Mouse (Mus musculus) CH12.LX (cell line): ENCODE results near the gene Padi6. TPM values are rescaled to one million over a fixed set of nuclear protein-coding genes. Genes with fewer than 3 reads are reported as not detected.

Experiments used
- DNase-seq: peaks from one replicate; pipeline ENCODE4 v3.0.0-alpha.2; 2013; ENCODE audit errors: extremely low read depth
- H3K27ac ChIP-seq: 2 replicates; pipeline ENCODE4 v1.5.1; 2012; ENCODE audit warnings: low read depth, mild to moderate bottlenecking, control low read depth, moderate library complexity; ENCODE audit not compliant: insufficient read depth
- H3K27me3 ChIP-seq: replicated peaks from 2 replicates; pipeline ENCODE3; 2012; ENCODE audit warnings: inconsistent platforms
- H3K36me3 ChIP-seq, 2 experiments: replicated peaks in 1 of 2; 2 replicates each; pipeline versions ENCODE3 to v1.6.1; 2012; ENCODE audit warnings: inconsistent platforms in 1 of 2, low read length in 1 of 2, mild to moderate bottlenecking in 1 of 2, mixed read lengths in 1 of 2, moderate library complexity in 1 of 2; ENCODE audit not compliant: control insufficient read depth in 1 of 2, insufficient read depth in 1 of 2
- H3K4me1 ChIP-seq, 2 experiments: 2 replicates each; pipeline ENCODE4 v1.6.1; 2012; ENCODE audit warnings: inconsistent platforms in 1 of 2, moderate library complexity in 1 of 2; ENCODE audit not compliant: insufficient read depth in 2 of 2, control insufficient read depth in 1 of 2
- H3K4me2 ChIP-seq: 2 replicates; pipeline ENCODE4 v1.6.1; 2012; ENCODE audit warnings: low read depth, mild to moderate bottlenecking, control low read depth; ENCODE audit not compliant: poor library complexity, insufficient read depth, severe bottlenecking
- H3K4me3 ChIP-seq, 3 experiments: fragments of 150-350 bp in 1 of 3; sonication (generic) in 1 of 3; replicated peaks in 1 of 3; 2 replicates each; pipeline versions ENCODE3 to v1.5.1; 2011 to 2012; ENCODE audit warnings: low read depth in 2 of 3, low read length in 2 of 3, mild to moderate bottlenecking in 2 of 3, moderate library complexity in 2 of 3, control low read depth in 1 of 3, improper control_type of control experiment in 1 of 3, inconsistent platforms in 1 of 3, mixed read lengths in 1 of 3; ENCODE audit not compliant: poor library complexity in 1 of 3
- H3K79me2 ChIP-seq: replicated peaks from 2 replicates; pipeline ENCODE4 v1.6.1; 2012; ENCODE audit warnings: mild to moderate bottlenecking, moderate library complexity; ENCODE audit not compliant: control insufficient read depth, poor library complexity, insufficient read depth, severe bottlenecking; ENCODE audit errors: extremely low read depth
- H3K9ac ChIP-seq: 2 replicates; pipeline ENCODE4 v1.6.1; 2012; ENCODE audit warnings: low read depth, mild to moderate bottlenecking, control low read depth, moderate library complexity; ENCODE audit not compliant: insufficient read depth
- H3K9me3 ChIP-seq: replicated peaks from 2 replicates; pipeline ENCODE3; 2012; ENCODE audit warnings: low read length, inconsistent platforms, mixed read lengths
- BHLHE40 ChIP-seq: IDR thresholded peaks from 2 replicates; pipeline ENCODE4 v1.6.1; 2011; ENCODE audit warnings: mild to moderate bottlenecking, low read depth, low read length, improper control_type of control experiment
- CHD2 ChIP-seq: IDR thresholded peaks from 2 replicates; pipeline ENCODE4 v1.6.1; 2011; ENCODE audit warnings: low read length, improper control_type of control experiment
- EP300 ChIP-seq: IDR thresholded peaks from 2 replicates; pipeline ENCODE4 v1.6.1; 2011; ENCODE audit warnings: low read length, improper control_type of control experiment
- ETS1 ChIP-seq: conservative IDR thresholded peaks from 2 replicates; pipeline ENCODE4 v1.6.1; 2012; ENCODE audit warnings: low read depth, mild to moderate bottlenecking, inconsistent platforms, low read length, improper control_type of control experiment, moderate library complexity
- IRF4 ChIP-seq: IDR thresholded peaks from 2 replicates; pipeline ENCODE4 v1.6.1; 2014; ENCODE audit warnings: low read depth, mild to moderate bottlenecking, inconsistent platforms, low read length, improper control_type of control experiment
- JUND ChIP-seq: conservative IDR thresholded peaks from 2 replicates; pipeline ENCODE4 v1.6.1; 2011; ENCODE audit warnings: low read depth, low read length, improper control_type of control experiment
- MAX ChIP-seq: IDR thresholded peaks from 2 replicates; pipeline ENCODE4 v1.6.1; 2011; ENCODE audit warnings: low read length, improper control_type of control experiment
- MAZ ChIP-seq: IDR thresholded peaks from 2 replicates; pipeline ENCODE4 v1.6.1; 2012; ENCODE audit warnings: low read depth, mild to moderate bottlenecking, inconsistent platforms, low read length, improper control_type of control experiment, moderate library complexity
- MEF2A ChIP-seq: IDR thresholded peaks from 2 replicates; pipeline ENCODE4 v1.6.1; 2014; ENCODE audit warnings: low read depth, mild to moderate bottlenecking, inconsistent platforms, low read length, improper control_type of control experiment, borderline replicate concordance
- MXI1 ChIP-seq: IDR thresholded peaks from 2 replicates; pipeline ENCODE4 v1.6.1; 2011; ENCODE audit warnings: mild to moderate bottlenecking, low read depth, low read length, improper control_type of control experiment
- NELFE ChIP-seq: IDR thresholded peaks from 2 replicates; pipeline ENCODE4 v1.6.1; 2011; ENCODE audit warnings: low read depth, low read length, improper control_type of control experiment
- POLR2A ChIP-seq: IDR thresholded peaks from 2 replicates; pipeline ENCODE4 v1.6.1; 2011; ENCODE audit warnings: low read depth, mild to moderate bottlenecking, improper control_type of control experiment, low read length
- POLR2AphosphoS2 ChIP-seq: IDR thresholded peaks from 2 replicates; pipeline ENCODE4 v1.6.1; 2011; ENCODE audit warnings: low read depth, low read length, improper control_type of control experiment
- RAD21 ChIP-seq: IDR thresholded peaks from 2 replicates; pipeline ENCODE4 v1.6.1; 2011; ENCODE audit warnings: low read depth, mild to moderate bottlenecking, low read length, improper control_type of control experiment, moderate library complexity
- RCOR1 ChIP-seq: conservative IDR thresholded peaks from 2 replicates; pipeline ENCODE4 v1.6.1; 2012; ENCODE audit warnings: low read depth, mild to moderate bottlenecking, inconsistent platforms, low read length, improper control_type of control experiment
- TBP ChIP-seq: conservative IDR thresholded peaks from 2 replicates; pipeline ENCODE4 v1.6.1; 2011; ENCODE audit warnings: low read depth, low read length, improper control_type of control experiment
- TCF12 ChIP-seq: IDR thresholded peaks from 2 replicates; pipeline ENCODE4 v1.6.1; 2014; ENCODE audit warnings: low read depth, mild to moderate bottlenecking, inconsistent platforms, low read length, improper control_type of control experiment
- ZKSCAN1 ChIP-seq: IDR thresholded peaks from 2 replicates; pipeline ENCODE4 v1.6.1; 2012; ENCODE audit warnings: low read depth, inconsistent platforms, low read length, improper control_type of control experiment, borderline replicate concordance
- ZMIZ1 ChIP-seq: IDR thresholded peaks from 2 replicates; pipeline ENCODE4 v1.6.1; 2012; ENCODE audit warnings: low read depth, mild to moderate bottlenecking, inconsistent platforms, low read length, improper control_type of control experiment
- dilution Hi-C: fragments of 300-500 bp; cut with MboI; formaldehyde crosslinking; loops from 2 replicates; pipeline ENCODE4 v1.14.3; 2020; ENCODE audit warnings: low sequenced_read_pairs; ENCODE audit not compliant: extremely low pct_unique_long_range_greater_than_20kb, extremely low pct_ligation_motif_present
- in situ Hi-C: fragments of 300-500 bp; cut with MboI; formaldehyde crosslinking; loops from 3 replicates; pipeline ENCODE4 v1.14.3; 2019; ENCODE audit warnings: low sequenced_read_pairs, low pct_ligation_motif_present, low pct_unique_long_range_greater_than_20kb, mixed read lengths
- polyA plus RNA-seq: library from polyadenylated mRNA; unstranded; fragments of >175 nt; gene quantifications from 2 replicates; pipeline ENCODE4 v1.2.1, GENCODE M21; 2012; ENCODE audit warnings: low read depth; ENCODE audit not compliant: insufficient read length
- total RNA-seq, 2 experiments: library from RNA; depleted of rRNA; stranded (reverse); fragments of 300-350 nt in 1 of 2; fragments of >200 nt in 1 of 2; gene quantifications; 2 replicates each; pipeline ENCODE4 v1.2.3; 2012 to 2014

Gene Padi6
- total and polyA plus RNA-seq, 3 experiments, result not detected

DNA sequence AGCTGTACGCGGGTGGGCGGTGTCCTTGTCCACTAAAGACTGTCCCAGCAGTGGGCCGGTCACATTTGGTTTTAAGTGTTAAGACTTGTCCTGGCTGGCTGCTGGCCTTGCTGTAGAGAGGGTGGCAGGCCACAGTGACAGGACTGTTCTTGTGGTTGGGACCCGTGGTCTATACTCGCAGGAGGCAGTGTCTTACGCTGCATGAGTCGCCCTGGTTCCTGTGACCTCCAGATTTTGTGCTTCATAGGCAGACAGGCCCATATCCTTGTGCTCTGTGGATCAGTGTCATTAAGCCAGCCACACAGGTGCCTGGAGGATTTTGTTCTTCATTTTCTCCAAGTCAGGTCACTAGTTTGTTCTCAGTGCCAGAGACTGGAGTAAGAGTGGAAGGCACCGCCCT is 24.0 kb downstream of the Padi6 start:
- in situ Hi-C loops, result no loop called here
- H3K79me2 ChIP-seq, result no peaks in the 10 kb centered on the region
- dilution Hi-C loops, result no loop called here
- H3K27ac ChIP-seq, result no peak overlapping the region
- H3K4me1 ChIP-seq, result peaks cover 2 to 11% of the 10 kb centered on the region in 2 experiments; a peak in 2 of 4 replicates
- no peak overlapping the region for H3K9ac ChIP-seq
- TF ChIP-seq TBP (no peak), EP300 (no peak), MAZ (no peak), ZKSCAN1 (no peak), IRF4 (no peak), NELFE (no peak), ZMIZ1 (no peak), POLR2AphosphoS2 (no peak), ETS1 (no peak), RAD21 (no peak), MAX (no peak), TCF12 (no peak), RCOR1 (no peak), CHD2 (no peak), POLR2A (no peak), MXI1 (no peak), MEF2A (no peak), BHLHE40 (no peak)
- no peak overlapping the region for H3K4me2 ChIP-seq
- H3K36me3 ChIP-seq, result peaks cover 92 to 97% of the 10 kb centered on the region in 2 experiments
- H3K4me3 ChIP-seq, result no peak overlapping the region
- DNase-seq, result no peak
- H3K9me3 ChIP-seq, result no peaks in the 10 kb centered on the region
- H3K27me3 ChIP-seq, result no peaks in the 10 kb centered on the region

DNA sequence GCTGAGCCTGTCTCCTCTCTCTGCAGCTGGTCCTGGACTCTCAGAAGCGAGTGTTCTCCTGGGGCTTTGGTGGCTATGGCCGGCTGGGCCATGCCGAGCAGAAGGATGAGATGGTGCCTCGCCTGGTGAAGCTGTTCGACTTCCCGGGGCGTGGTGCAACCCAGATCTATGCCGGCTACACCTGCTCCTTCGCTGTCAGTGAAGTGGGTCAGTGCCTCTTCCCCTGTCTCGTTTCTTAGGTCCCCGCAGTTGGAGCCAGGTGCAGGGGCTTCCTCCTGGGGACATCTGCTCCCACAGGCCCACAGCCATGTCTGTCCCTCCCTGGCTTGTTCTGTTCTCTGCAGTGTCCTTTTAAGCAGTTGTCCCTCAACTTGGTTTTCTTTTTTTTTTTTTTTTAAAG is 25.4 kb downstream of the Padi6 start:
- Histone ChIP-seq H3K36me3 (peaks cover 94 to 97% of the 10 kb centered on the region in 2 experiments), H3K9me3 (no peaks in the 10 kb centered on the region), H3K4me3 (no peak overlapping the region), H3K27me3 (no peaks in the 10 kb centered on the region), H3K4me1 (peaks cover 2 to 25% of the 10 kb centered on the region in 2 experiments; a peak in 2 of 4 replicates), H3K9ac (no peak overlapping the region), H3K79me2 (no peaks in the 10 kb centered on the region), H3K4me2 (no peak overlapping the region), H3K27ac (no peak overlapping the region)
- TF ChIP-seq JUND, result no peak
- in situ Hi-C loops (no loop called here), dilution Hi-C loops (no loop called here)
- DNase-seq, result no peak
